ENCODE assay signal across 19 mouse cellular contexts in genomic region chr13:88026441-88026840, GRCm38 (mm10).
"Had no signal": no experiment of that assay in that cellular context is flagged by ENCODE, and none has a peak within 500 bp of the region (broad histone marks: within the 10 kb centered on the region; RNA-seq: fewer than 3 reads in every experiment).

No protein-coding gene starts in this region.

- H3K4me3 ChIP-seq: kidney, embryonic 15.5 days; limb, embryonic 12.5 days; limb, embryonic 15.5 days; midbrain, embryonic 12.5 days; midbrain, embryonic 15.5 days; neural tube, embryonic 12.5 days; neural tube, embryonic 15.5 days; stomach, embryonic 15.5 days had no signal

- H3K27ac ChIP-seq: kidney, embryonic 15.5 days; limb, embryonic 12.5 days; limb, embryonic 15.5 days; liver, embryonic 14.5 days; macrophage; midbrain, embryonic 12.5 days; midbrain, embryonic 15.5 days; neural tube, embryonic 12.5 days; neural tube, embryonic 15.5 days; stomach, embryonic 15.5 days had no signal

- DNase-seq: kidney, adult 11 months; kidney, adult 8-10 months; kidney, postnatal 10 days; kidney, postnatal 36 days; liver, postnatal 0 days; lung, embryonic 14.5 days; spleen, adult 18-20 months; thymus, adult 18-20 months; thymus, postnatal 36 days had no signal
